Mouse (Mus musculus) frontal cortex, postnatal 25 days (tissue): ENCODE measurements at regions not wholly inside any gene's neighbourhood (a gene's known extent, or its start where the extent isn't known, plus 50 kb on each side); places are given as distances from the start of the nearest gene placed in this dataset.

Experiments used
- DNase-seq, 2 experiments: peaks; one replicate each; pipeline ENCODE4 v3.0.0; 2022; ENCODE audit warnings: low spot score in 2 of 2

- no peak for DNase-seq
These were observed 134.9 kb downstream of the Gm4791 start for GRCm38 (mm10) chr9:47133454-47133853.

GRCm38 (mm10) chr9:47133873-47134272 is 135.3 kb downstream of the Gm4791 start:
- no peak for DNase-seq

DNA sequence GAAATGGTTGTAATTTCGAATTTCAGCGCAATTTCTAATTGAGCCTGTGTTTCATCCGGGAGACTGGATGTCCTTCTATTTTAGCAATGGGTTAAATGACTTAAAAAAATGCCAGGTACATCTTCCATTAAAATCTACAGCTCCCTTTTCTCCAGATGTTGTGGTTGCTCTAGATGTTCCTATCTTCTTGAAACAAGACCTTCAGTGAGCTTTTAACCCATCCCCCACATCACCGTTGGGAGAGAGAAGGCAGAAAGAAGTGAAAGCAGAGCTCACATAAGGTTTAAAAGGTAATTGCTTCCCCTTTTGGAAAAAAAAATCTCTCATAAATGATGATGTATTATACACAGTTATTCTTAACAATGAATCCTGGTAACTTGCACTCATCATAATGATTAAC is 135.9 kb downstream of the Gm4791 start:
- DNase-seq = no peak

- DNase-seq = no peak
These were observed 138.1 kb downstream of the Gm4791 start for GRCm38 (mm10) chr9:47136641-47137040.

- no peak for DNase-seq
These were observed 154.9 kb downstream of the Gm4791 start for GRCm38 (mm10) chr9:47153471-47153870.

DNA sequence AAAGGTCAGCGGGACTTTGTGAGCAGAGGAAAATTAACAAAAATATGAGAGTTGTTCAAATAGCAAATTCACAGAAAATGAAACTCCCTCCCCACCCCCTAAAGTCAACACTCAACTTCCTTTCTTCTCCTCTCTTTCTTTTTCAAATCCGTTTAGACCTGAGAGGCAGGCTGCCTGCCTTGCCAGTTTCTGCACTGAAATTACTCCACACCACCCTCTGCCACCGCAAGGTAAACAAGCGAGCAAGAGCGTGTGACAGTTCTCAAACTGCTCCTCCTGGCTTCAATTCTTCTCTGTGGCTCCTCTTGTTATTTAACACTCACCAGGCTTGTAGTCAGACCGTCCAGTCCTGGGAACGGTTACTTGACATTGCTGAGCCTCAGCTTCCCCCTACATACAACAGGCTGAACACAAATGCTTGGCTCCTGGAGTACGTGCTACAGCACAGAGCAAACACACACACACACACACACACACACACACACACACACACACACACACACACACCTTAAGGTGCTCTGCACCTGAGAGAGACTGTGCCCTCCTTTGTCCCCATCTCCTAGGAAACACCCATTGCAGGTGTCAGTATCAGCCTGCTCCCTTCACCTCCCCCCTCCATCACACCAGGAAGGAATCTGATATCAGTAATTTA is 167.1 kb downstream of the Gm4791 start:
- DNase-seq = no peak

GRCm38 (mm10) chr9:47167681-47168240 is 169.2 kb downstream of the Gm4791 start:
- no peak for DNase-seq

DNA sequence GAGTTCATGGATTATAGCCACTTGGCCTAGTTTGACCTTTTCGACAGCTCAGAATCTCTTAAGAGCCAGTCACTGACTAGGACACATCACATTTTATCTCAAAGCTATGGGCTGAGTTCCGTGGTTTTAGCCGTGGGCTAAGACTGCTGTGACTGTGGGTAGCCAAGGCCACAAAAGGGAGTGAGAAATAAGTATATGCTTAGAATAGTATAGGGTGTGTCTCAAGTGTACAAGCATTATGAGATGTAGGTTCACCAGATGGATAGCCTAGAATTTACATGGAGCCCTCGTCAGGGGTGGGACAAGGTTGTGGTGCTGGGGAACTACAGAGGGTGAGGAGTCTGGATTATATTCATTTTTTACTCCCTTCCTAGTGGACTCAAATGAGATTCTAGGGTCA is 177.5 kb downstream of the Gm4791 start:
- DNase-seq = no peak

GRCm38 (mm10) chr9:47218101-47218500 is 219.6 kb downstream of the Gm4791 start:
- DNase-seq = no peak

DNA sequence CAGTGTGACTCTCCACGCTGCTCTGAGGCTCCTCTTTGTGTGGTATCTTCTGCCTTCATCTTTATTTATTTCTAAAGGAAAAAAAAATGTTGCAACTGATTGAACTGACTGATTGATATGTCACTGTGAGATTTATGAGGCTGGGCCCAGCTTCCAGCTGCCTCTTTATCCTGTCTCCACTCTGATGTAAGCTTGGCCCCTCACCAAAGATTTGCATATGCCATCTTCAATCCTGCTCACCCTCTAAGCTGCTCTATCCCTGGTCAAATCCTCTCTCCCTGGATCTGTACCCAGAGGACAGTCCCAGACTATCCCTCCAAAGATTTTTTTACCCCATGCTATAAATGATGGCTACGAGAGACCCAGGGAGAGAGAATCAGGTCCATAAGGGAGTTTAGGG is 225.0 kb downstream of the Gm4791 start:
- DNase-seq = no peak

DNA sequence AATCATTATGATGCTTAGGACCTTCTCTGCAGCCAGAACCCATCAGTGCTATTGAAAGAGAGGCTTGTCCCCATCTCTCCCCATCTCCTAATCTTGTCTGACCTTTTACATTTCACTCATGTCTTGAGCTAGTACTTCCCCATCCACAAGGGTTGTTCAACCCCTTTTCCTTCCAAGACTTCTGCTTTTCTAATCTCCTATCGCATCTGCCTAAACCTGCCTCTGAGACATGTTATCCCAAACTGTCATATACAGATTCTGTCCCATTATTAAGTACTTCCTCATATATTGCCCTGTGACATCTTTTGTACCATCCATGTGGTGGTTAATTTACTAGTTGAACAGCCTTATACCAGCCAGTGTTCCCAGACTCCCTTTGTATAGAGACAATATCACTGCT is 225.7 kb downstream of the Gm4791 start:
- no peak for DNase-seq

DNA sequence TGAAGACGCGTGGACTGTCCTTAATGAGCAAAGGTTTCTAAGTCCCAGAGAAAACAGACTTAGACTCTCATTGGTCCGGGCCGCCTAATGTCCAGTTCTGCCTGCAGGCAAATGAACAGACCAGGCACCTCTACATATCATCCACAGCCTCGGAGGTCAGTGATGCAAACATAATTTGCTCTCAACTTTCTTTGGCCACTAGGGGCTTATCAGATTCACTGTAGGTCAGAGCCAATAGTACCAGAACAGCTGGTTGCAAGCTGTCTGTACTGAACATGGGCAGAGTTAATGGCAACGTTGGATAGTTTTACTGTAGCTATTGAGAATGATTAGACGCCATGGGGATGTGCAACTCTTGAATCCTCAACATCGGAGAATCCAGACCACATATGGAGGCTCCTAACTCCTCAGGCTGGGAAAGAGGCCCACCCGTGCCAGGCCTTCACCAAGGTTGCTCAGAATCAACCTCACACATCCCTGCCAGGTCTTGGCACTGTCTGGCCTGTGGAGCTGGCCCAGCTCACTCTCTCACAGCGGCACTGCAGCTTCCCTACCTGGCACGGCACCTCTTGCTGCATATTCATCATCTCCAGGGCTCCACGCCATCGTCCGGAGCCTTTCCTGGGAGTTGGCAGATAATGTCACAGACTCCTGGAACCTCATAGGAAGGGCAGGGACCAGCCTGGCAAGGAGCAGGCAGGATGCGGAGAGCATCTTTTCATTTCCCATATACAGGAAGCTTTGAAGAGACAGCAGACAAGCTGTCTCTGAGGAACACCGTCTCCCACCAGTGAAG is 228.1 kb downstream of the Gm4791 start:
- DNase-seq = no peak

DNA sequence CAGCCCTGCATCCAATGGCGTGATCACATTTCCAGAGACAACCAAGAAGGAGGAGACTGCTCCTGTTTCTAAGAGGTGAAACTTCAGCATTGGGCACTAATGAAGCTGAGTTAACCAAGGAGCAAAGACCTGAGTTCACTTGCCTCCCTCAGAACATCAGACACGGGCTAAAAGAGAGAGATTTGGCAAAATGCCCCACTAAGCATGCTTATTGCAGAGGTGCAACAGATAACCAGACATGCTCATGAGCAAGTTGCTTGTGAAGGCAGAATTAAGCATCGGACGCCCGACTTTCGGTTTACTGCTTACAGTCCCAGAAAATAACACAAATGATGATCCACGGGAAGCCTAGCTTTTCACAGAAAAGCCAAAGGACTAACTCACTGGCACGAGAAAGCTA is 228.8 kb downstream of the Gm4791 start:
- no peak for DNase-seq

GRCm38 (mm10) chr9:47228736-47229135 is 230.2 kb downstream of the Gm4791 start:
- DNase-seq = no peak

GRCm38 (mm10) chr9:47229296-47229695 is 230.8 kb downstream of the Gm4791 start:
- no peak for DNase-seq

GRCm38 (mm10) chr9:47240950-47241349 is 242.4 kb downstream of the Gm4791 start:
- DNase-seq = no peak

- no peak for DNase-seq
These were observed 243.5 kb downstream of the Gm4791 start for GRCm38 (mm10) chr9:47242051-47242450.

- DNase-seq = no peak
These were observed 244.0 kb downstream of the Gm4791 start for GRCm38 (mm10) chr9:47242526-47242925.

- DNase-seq = no peak
These were observed 250.5 kb downstream of the Gm4791 start for GRCm38 (mm10) chr9:47249029-47249428.

DNA sequence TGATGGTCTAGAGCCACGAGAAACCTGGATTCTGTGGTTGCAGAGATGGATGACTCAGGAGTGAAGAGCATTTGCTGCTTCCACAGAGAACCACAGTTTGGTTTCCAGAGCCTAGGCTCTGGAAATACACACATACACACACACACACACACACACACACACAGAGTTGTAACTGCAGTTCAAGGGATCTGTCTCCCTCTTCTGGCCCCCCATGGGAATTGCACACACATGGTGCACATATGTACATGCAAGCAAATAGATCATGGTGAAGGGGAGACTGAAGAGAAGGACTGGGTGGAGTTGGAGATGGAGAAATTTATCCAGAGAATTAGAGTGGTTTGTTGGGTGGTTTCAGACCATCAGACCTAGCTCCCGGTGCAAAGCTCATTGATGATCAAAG is 252.6 kb downstream of the Gm4791 start:
- DNase-seq = no peak

DNA sequence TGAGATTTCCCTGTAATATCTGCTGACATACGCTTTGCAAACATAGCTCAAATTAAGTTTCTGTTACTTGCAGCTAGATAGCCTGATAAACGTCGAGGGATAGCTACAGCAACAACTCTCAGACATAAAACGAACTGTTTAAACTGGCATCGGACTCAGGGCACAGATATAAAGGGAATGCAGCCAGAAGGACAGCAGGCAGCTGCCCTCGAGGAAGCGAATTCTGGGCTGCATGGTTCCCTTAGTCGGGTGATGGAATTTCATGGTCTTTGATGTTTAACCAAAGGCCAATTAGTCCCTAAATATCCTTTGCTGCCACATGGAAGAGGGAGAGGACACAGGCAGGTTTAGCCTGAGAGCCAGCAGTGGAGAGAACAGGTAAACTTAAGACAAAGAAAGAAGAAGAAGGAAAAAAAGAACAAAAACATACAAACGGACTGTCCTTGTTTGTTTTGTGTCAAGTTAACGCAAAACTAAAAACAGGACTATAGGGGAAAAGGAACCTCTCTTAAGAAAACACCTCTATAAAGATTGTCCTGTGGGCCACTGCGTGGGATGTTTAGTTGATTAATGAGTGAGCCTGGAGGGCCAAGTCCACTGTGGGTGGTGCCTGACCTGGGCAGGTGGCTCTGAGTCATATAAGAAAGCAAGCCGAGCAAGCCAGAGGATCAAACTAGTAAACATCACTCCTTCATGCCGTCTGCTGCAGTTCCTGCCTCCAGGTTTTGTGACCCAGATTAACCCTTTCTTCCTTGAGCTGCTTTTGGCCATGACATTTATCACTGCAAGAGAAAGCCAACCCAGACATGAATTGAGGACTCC is 255.5 kb downstream of the Gm4791 start:
- no peak for DNase-seq

DNA sequence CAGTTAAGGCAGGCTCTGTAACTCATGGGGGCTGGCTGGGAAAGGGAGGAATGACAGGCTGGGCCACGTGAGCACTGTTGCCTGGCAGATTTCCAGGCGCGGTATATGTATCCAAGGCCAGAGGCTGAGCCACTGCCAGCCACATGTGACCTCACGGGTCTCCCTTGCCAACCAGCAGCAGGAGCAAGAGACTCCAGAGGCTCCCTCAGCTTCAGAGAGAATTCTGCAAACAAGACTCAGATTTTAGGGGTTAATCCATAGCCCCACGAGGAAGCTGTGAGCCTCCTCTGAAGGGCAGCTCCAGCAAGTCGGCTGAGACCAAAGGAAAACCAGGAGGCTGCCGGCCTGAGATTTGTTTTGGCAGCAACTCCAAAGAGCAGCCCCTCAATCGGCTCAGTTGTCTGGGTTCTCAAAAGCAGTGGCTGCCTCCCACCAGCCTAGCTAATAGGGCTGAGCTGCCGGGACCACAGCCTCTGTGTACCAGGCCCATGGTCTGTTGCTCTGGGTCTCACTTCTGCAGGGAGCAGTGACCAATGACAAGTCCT is 264.0 kb upstream of the Cadm1 start:
- DNase-seq = no peak
